Mouse (Mus musculus) liver, adult 2 months (tissue): ENCODE results near the gene Lrp4.

Experiments used
- CTCF ChIP-seq: fragments of 200-500 bp; IDR thresholded peaks from 2 replicates; pipeline ENCODE4 v1.5.1; 2011; ENCODE audit warnings: low read depth, low read length, control low read depth
- POLR2A ChIP-seq: fragments of 200-500 bp; IDR thresholded peaks from 2 replicates; pipeline ENCODE4 v1.6.1; 2011; ENCODE audit warnings: low read length, control low read depth; ENCODE audit not compliant: insufficient read depth; ENCODE audit errors: extremely low read depth

GRCm38 (mm10) chr2:91426321-91426720, 31.0 kb upstream of the Lrp4 start:
- TF ChIP-seq CTCF, result no peak
- no peak for TF ChIP-seq POLR2A
